Mouse (Mus musculus): ENCODE measurements around the gene Pla2g12a.

GRCm38 (mm10) chr3:129836965-129837364, 41.4 kb upstream of the Pla2g12a start:
- no peak for TF ChIP-seq CTCF (IDR thresholded peaks at IDR 0.05; ENCODE audit: low read depth)
- no peak for TF ChIP-seq EP300 (IDR thresholded peaks at IDR 0.05; ENCODE audit: low read depth)
